Mouse (Mus musculus): Measurements from ENCODE around the gene Zpbp.
A peak's percentile ranks its signal among the peaks of the same experiment; 100 is the strongest.

- TF ChIP-seq EP300 (IDR thresholded peaks at IDR 0.05; ENCODE audit: insufficient read depth, low read depth, low read length) (no peak), CTCF (IDR thresholded peaks at IDR 0.05; ENCODE audit: low read depth, low read length) (peak; percentile 54)
Measured at GRCm38 (mm10) chr11:11461635-11462560, at the start of gene Zpbp, which contains the start of gene Spata48.
